Mouse (Mus musculus) MEL (cell line): ENCODE measurements at regions not wholly inside any gene's neighbourhood (a gene's known extent, or its start where the extent isn't known, plus 50 kb on each side); places are given as distances from the start of the nearest gene placed in this dataset.

ENCODE experiments used
- DNase-seq: peaks from one replicate; pipeline ENCODE4 v3.0.0; 2011; ENCODE audit warnings: low read depth, low spot score
- H3K27ac ChIP-seq: 2 replicates; pipeline ENCODE4 v1.5.1; 2012; ENCODE audit warnings: low read depth, mild to moderate bottlenecking, control low read depth, low read length, moderate library complexity; ENCODE audit not compliant: control insufficient read depth
- H3K27me3 ChIP-seq, 2 experiments: fragments of 150-350 bp in 1 of 2; sonication (generic) in 1 of 2; 2 replicates each; pipeline ENCODE4 v1.6.1; 2012; ENCODE audit warnings: low read length in 2 of 2, mild to moderate bottlenecking in 2 of 2, improper control_type of control experiment in 1 of 2, moderate library complexity in 1 of 2; ENCODE audit not compliant: insufficient read depth in 2 of 2, control insufficient read depth in 1 of 2
- H3K36me3 ChIP-seq, 2 experiments: 2 replicates each; pipeline ENCODE4 v1.6.1; 2012 to 2014; ENCODE audit warnings: low read length in 2 of 2, improper control_type of control experiment in 1 of 2, inconsistent platforms in 1 of 2, mild to moderate bottlenecking in 1 of 2; ENCODE audit not compliant: insufficient read depth in 2 of 2, control insufficient read depth in 1 of 2
- H3K4me1 ChIP-seq, 2 experiments: fragments of 150-350 bp in 1 of 2; sonication (generic) in 1 of 2; 2 replicates each; pipeline ENCODE4 v1.6.1; 2012; ENCODE audit warnings: low read length in 2 of 2, improper control_type of control experiment in 1 of 2, mild to moderate bottlenecking in 1 of 2; ENCODE audit not compliant: insufficient read depth in 2 of 2, control insufficient read depth in 1 of 2
- H3K4me3 ChIP-seq, 2 experiments: fragments of 150-350 bp in 1 of 2; sonication (generic) in 1 of 2; 2 replicates each; pipeline ENCODE4 v1.5.1; 2012; ENCODE audit warnings: low read depth in 2 of 2, low read length in 2 of 2, mild to moderate bottlenecking in 2 of 2, moderate library complexity in 2 of 2, control low read depth in 1 of 2, improper control_type of control experiment in 1 of 2; ENCODE audit not compliant: control insufficient read depth in 1 of 2, insufficient read depth in 1 of 2
- H3K79me2 ChIP-seq: 2 replicates; pipeline ENCODE4 v1.6.1; 2012; ENCODE audit warnings: mild to moderate bottlenecking, low read length, moderate library complexity; ENCODE audit not compliant: control insufficient read depth, poor library complexity, insufficient read depth
- H3K9ac ChIP-seq: 2 replicates; pipeline ENCODE4 v1.6.1; 2012; ENCODE audit warnings: low read depth, mild to moderate bottlenecking, control low read depth, low read length, moderate library complexity; ENCODE audit not compliant: control insufficient read depth, poor library complexity, severe bottlenecking
- H3K9me3 ChIP-seq: fragments of 150-350 bp; sonication (generic); replicated peaks from 2 replicates; pipeline ENCODE4 v1.6.1; 2012; ENCODE audit warnings: mild to moderate bottlenecking, low read length, improper control_type of control experiment, moderate library complexity; ENCODE audit not compliant: insufficient read depth
- BHLHE40 ChIP-seq: IDR thresholded peaks from 2 replicates; pipeline ENCODE4 v1.6.1; 2012; ENCODE audit warnings: low read depth, mild to moderate bottlenecking, inconsistent platforms, low read length, improper control_type of control experiment, borderline replicate concordance
- CHD1 ChIP-seq: IDR thresholded peaks from 2 replicates; pipeline ENCODE4 v1.6.1; 2012; ENCODE audit warnings: low read depth, mild to moderate bottlenecking, inconsistent platforms, low read length, improper control_type of control experiment
- CHD2 ChIP-seq: IDR thresholded peaks from 2 replicates; pipeline ENCODE4 v1.6.1; 2011; ENCODE audit warnings: low read length, improper control_type of control experiment
- CTCF ChIP-seq, 3 experiments: IDR thresholded peaks in 2 of 3; conservative IDR thresholded peaks in 1 of 3; 2 replicates each; pipeline ENCODE4 v1.5.1; 2011 to 2012; ENCODE audit warnings: low read length in 3 of 3, low read depth in 2 of 3, mild to moderate bottlenecking in 2 of 3, improper control_type of control experiment in 1 of 3, inconsistent platforms in 1 of 3, mixed read lengths in 1 of 3, moderate library complexity in 1 of 3; ENCODE audit not compliant: control insufficient read depth in 1 of 3, insufficient read depth in 1 of 3, poor library complexity in 1 of 3, severe bottlenecking in 1 of 3
- ELF1 ChIP-seq: IDR thresholded peaks from 2 replicates; pipeline ENCODE4 v1.6.1; 2014; ENCODE audit warnings: low read depth, mild to moderate bottlenecking, inconsistent platforms, low read length, improper control_type of control experiment, moderate library complexity
- EP300 ChIP-seq, 2 experiments: IDR thresholded peaks; 2 replicates each; pipeline ENCODE4 v1.6.1; 2011; ENCODE audit warnings: improper control_type of control experiment in 2 of 2, low read length in 2 of 2, low read depth in 1 of 2, mild to moderate bottlenecking in 1 of 2
- ETS1 ChIP-seq: IDR thresholded peaks from 2 replicates; pipeline ENCODE4 v1.6.1; 2012; ENCODE audit warnings: low read depth, mild to moderate bottlenecking, inconsistent platforms, low read length, improper control_type of control experiment, moderate library complexity
- JUND ChIP-seq: IDR thresholded peaks from 2 replicates; pipeline ENCODE4 v1.6.1; 2011; ENCODE audit warnings: low read depth, mild to moderate bottlenecking, improper control_type of control experiment, low read length
- MAFK ChIP-seq: IDR thresholded peaks from 2 replicates; pipeline ENCODE4 v1.6.1; 2011; ENCODE audit warnings: low read depth, mild to moderate bottlenecking, low read length, improper control_type of control experiment, borderline replicate concordance
- MAZ ChIP-seq: IDR thresholded peaks from 2 replicates; pipeline ENCODE4 v1.6.1; 2012; ENCODE audit warnings: low read depth, mild to moderate bottlenecking, inconsistent platforms, low read length, improper control_type of control experiment
- MYC ChIP-seq: IDR thresholded peaks from 2 replicates; pipeline ENCODE4 v1.6.1; 2011; ENCODE audit warnings: low read depth, mild to moderate bottlenecking, low read length, improper control_type of control experiment, moderate library complexity
- NRF1 ChIP-seq: IDR thresholded peaks from 2 replicates; pipeline ENCODE4 v1.6.1; 2014; ENCODE audit warnings: low read depth, mild to moderate bottlenecking, inconsistent platforms, low read length, improper control_type of control experiment, moderate library complexity; ENCODE audit not compliant: poor library complexity, insufficient read depth, severe bottlenecking
- POLR2A ChIP-seq, 2 experiments: IDR thresholded peaks; 2 replicates each; pipeline ENCODE4 v1.6.1; 2011 to 2012; ENCODE audit warnings: low read length in 2 of 2, mild to moderate bottlenecking in 2 of 2, control low read depth in 1 of 2, improper control_type of control experiment in 1 of 2, low read depth in 1 of 2, moderate library complexity in 1 of 2; ENCODE audit not compliant: control insufficient read depth in 1 of 2, insufficient read depth in 1 of 2, poor library complexity in 1 of 2
- POLR2AphosphoS5 ChIP-seq: IDR thresholded peaks from 2 replicates; pipeline ENCODE4 v1.6.1; 2012; ENCODE audit warnings: low read depth, borderline replicate concordance, mild to moderate bottlenecking, inconsistent platforms, low read length, moderate library complexity, mixed read lengths
- RAD21 ChIP-seq: IDR thresholded peaks from 2 replicates; pipeline ENCODE4 v1.6.1; 2011; ENCODE audit warnings: mild to moderate bottlenecking, low read depth, low read length, improper control_type of control experiment
- SMC3 ChIP-seq: IDR thresholded peaks from 2 replicates; pipeline ENCODE4 v1.6.1; 2011; ENCODE audit warnings: low read depth, low read length, improper control_type of control experiment
- TAL1 ChIP-seq: IDR thresholded peaks from 2 replicates; pipeline ENCODE4 v1.6.1; 2012; ENCODE audit warnings: mild to moderate bottlenecking, inconsistent platforms, low read length, moderate library complexity, mixed read lengths
- TCF12 ChIP-seq: IDR thresholded peaks from 2 replicates; pipeline ENCODE4 v1.6.1; 2014; ENCODE audit warnings: low read depth, mild to moderate bottlenecking, inconsistent platforms, low read length, improper control_type of control experiment, moderate library complexity
- UBTF ChIP-seq: IDR thresholded peaks from 2 replicates; pipeline ENCODE4 v1.6.1; 2012; ENCODE audit warnings: low read depth, mild to moderate bottlenecking, inconsistent platforms, low read length, improper control_type of control experiment, moderate library complexity, borderline replicate concordance; ENCODE audit not compliant: insufficient read depth
- USF1 ChIP-seq: IDR thresholded peaks from 2 replicates; pipeline ENCODE4 v1.6.1; 2014; ENCODE audit warnings: low read depth, mild to moderate bottlenecking, inconsistent platforms, low read length, improper control_type of control experiment, moderate library complexity
- USF2 ChIP-seq, 2 experiments: IDR thresholded peaks; 2 replicates each; pipeline ENCODE4 v1.6.1; 2011 to 2012; ENCODE audit warnings: improper control_type of control experiment in 2 of 2, low read length in 2 of 2, borderline replicate concordance in 1 of 2, inconsistent platforms in 1 of 2, low read depth in 1 of 2, mild to moderate bottlenecking in 1 of 2; ENCODE audit not compliant: insufficient read depth in 1 of 2
- ZC3H11A ChIP-seq: IDR thresholded peaks from 2 replicates; pipeline ENCODE4 v1.6.1; 2012; ENCODE audit warnings: low read depth, mild to moderate bottlenecking, inconsistent platforms, low read length, improper control_type of control experiment
- ZKSCAN1 ChIP-seq: IDR thresholded peaks from 2 replicates; pipeline ENCODE4 v1.6.1; 2012; ENCODE audit warnings: low read depth, mild to moderate bottlenecking, inconsistent platforms, low read length, improper control_type of control experiment, moderate library complexity
- ZMIZ1 ChIP-seq: IDR thresholded peaks from 2 replicates; pipeline ENCODE4 v1.6.1; 2012; ENCODE audit warnings: low read depth, mild to moderate bottlenecking, inconsistent platforms, low read length, improper control_type of control experiment, moderate library complexity
- ZNF384 ChIP-seq: IDR thresholded peaks from 2 replicates; pipeline ENCODE4 v1.6.1; 2012; ENCODE audit warnings: low read depth, mild to moderate bottlenecking, inconsistent platforms, low read length, improper control_type of control experiment

DNA sequence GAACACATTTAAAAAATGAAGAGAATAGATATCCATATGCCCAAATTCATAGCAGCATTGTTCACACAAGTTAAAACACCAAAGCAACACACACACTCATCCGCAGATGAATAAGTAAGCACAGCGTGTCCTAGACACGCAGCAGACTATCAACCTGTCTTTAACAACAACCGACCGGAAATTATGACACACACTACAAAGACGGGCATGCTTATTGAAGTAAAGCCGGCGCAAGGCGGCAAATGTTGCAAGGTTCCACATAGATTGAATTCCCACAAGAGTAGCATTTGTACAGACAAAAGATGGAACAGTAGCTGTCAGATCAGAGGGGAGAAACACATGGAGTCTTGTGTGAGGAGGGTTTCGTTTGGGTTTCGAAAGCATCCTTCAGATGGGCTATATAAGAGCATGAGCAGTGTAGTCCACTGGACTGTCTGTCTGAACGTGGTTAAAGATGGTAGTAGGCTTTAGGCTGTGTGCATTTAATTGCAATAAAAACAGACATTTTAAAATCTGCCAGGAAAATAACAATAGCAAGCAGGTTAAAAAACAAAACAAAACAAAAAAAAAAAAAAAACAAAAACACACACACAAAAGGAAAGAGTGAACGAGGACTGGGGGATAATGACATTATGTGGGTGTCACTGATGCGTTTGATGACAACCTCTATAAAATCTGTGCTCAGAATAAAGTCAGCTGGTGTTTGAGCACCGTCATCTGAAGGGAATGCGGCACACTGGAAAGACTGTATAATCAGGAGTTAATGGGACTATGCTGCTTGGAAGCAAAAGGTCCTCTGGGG lies 78.1 kb upstream of the Fam78b start:
- TF ChIP-seq MYC (no peak), ETS1 (no peak), RAD21 (no peak), ELF1 (no peak), CHD1 (no peak), POLR2AphosphoS5 (no peak), NRF1 (no peak), CHD2 (no peak), USF1 (no peak), BHLHE40 (no peak), ZMIZ1 (no peak), UBTF (no peak), EP300 (IDR thresholded peaks at IDR 0.05; ENCODE audit: low read depth in 1 of 2, low read length in 2 of 2) (no peak), SMC3 (no peak), CTCF (IDR thresholded peaks at IDR 0.05 in 2 of 3, conservative IDR thresholded peaks at IDR 0.05 in 1 of 3; ENCODE audit: control insufficient read depth in 1 of 3, insufficient read depth in 1 of 3, low read depth in 2 of 3, low read length in 3 of 3, poor library complexity in 1 of 3, severe bottlenecking in 1 of 3) (no peak), TAL1 (no peak), USF2 (IDR thresholded peaks at IDR 0.05; ENCODE audit: borderline replicate concordance in 1 of 2, insufficient read depth in 1 of 2, low read depth in 1 of 2, low read length in 2 of 2) (no peak), MAFK (no peak), MAZ (no peak), ZC3H11A (no peak)
- TF ChIP-seq, all 39 proteins: peak for 0
- Histone ChIP-seq H3K27ac (no peak overlapping the region), H3K9ac (no peak overlapping the region), H3K27me3 (peaks cover 0 to 3% of the 10 kb centered on the region in 2 experiments; a peak in 3 of 4 replicates), H3K4me3 (no peak overlapping the region), H3K36me3 (no peaks in the 10 kb centered on the region), H3K4me1 (no peaks in the 10 kb centered on the region), H3K9me3 (no peaks in the 10 kb centered on the region), H3K79me2 (no peaks in the 10 kb centered on the region)
- no peak for DNase-seq

DNA sequence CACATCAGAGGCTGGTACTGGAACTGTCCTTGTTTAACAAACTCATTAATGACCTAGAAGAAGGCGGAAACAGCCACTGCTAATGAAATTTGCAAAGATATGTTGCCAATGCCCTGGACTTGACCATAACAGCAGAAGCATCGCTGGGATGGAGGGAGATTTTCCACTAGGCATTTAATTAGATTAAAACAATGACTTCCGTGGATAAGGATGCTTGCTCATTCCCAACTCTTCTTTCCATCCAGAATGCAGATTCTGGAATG lies 77.6 kb upstream of the Fam78b start:
- Histone ChIP-seq H3K36me3 (no peaks in the 10 kb centered on the region), H3K4me3 (no peak overlapping the region), H3K27me3 (peaks cover 0 to 3% of the 10 kb centered on the region in 2 experiments; a peak in 3 of 4 replicates), H3K79me2 (no peaks in the 10 kb centered on the region), H3K9me3 (no peaks in the 10 kb centered on the region), H3K4me1 (no peaks in the 10 kb centered on the region), H3K9ac (no peak overlapping the region), H3K27ac (no peak overlapping the region)
- no peak for DNase-seq
- TF ChIP-seq ETS1, result no peak
- no peak for TF ChIP-seq ZKSCAN1
- no peak for TF ChIP-seq USF1
- TF ChIP-seq POLR2A (IDR thresholded peaks at IDR 0.05; ENCODE audit: control insufficient read depth in 1 of 2, insufficient read depth in 1 of 2, low read depth in 1 of 2, low read length in 2 of 2, poor library complexity in 1 of 2), result no peak
- TF ChIP-seq USF2 (IDR thresholded peaks at IDR 0.05; ENCODE audit: borderline replicate concordance in 1 of 2, insufficient read depth in 1 of 2, low read depth in 1 of 2, low read length in 2 of 2), result no peak
- no peak for TF ChIP-seq MYC
- TF ChIP-seq CHD1, result no peak
- TF ChIP-seq MAFK, result no peak
- TF ChIP-seq UBTF, result no peak
- TF ChIP-seq POLR2AphosphoS5, result no peak
- no peak for TF ChIP-seq EP300 (IDR thresholded peaks at IDR 0.05; ENCODE audit: low read depth in 1 of 2, low read length in 2 of 2)
- TF ChIP-seq TCF12, result no peak
- no peak for TF ChIP-seq JUND
- no peak for TF ChIP-seq ZNF384
- TF ChIP-seq BHLHE40, result no peak
- TF ChIP-seq, all 39 proteins: peak for 0
